Mouse (Mus musculus) forebrain, postnatal 0 days (tissue): ENCODE measurements around the gene Serinc2. TPM values are rescaled to one million over a fixed set of nuclear protein-coding genes. Genes with fewer than 3 reads are reported as not detected.

Experiments used
- ATAC-seq: fragments of 200-750 bp; cut with Nextera tagmentation; 2 replicates; pipeline ENCODE4 v1.8.0; 2017; ENCODE audit warnings: mild to moderate bottlenecking, moderate library complexity
- DNase-seq: peaks from one replicate; pipeline ENCODE4 v3.0.0-alpha.2; 2015
- H3K27ac ChIP-seq: fragments of 300-500 bp; sonication (generic); 2 replicates; pipeline ENCODE4 v1.5.1; 2014; ENCODE audit warnings: low read depth, mild to moderate bottlenecking, antibody characterized with exemption, low read length, moderate library complexity, mixed read lengths
- H3K27me3 ChIP-seq: fragments of 300-500 bp; sonication (generic); 2 replicates; pipeline ENCODE4 v1.6.1; 2014; ENCODE audit warnings: mild to moderate bottlenecking, low read length, mixed read lengths; ENCODE audit not compliant: insufficient read depth
- H3K36me3 ChIP-seq: fragments of 300-500 bp; sonication (generic); 2 replicates; pipeline ENCODE4 v1.6.1; 2014; ENCODE audit warnings: mild to moderate bottlenecking, moderate library complexity; ENCODE audit not compliant: insufficient read depth
- H3K4me1 ChIP-seq: fragments of 300-500 bp; sonication (generic); 2 replicates; pipeline ENCODE4 v1.6.1; 2014; ENCODE audit warnings: antibody characterized with exemption; ENCODE audit not compliant: insufficient read depth
- H3K4me2 ChIP-seq: fragments of 300-500 bp; sonication (generic); 2 replicates; pipeline ENCODE4 v1.6.1; 2014; ENCODE audit warnings: low read depth, mild to moderate bottlenecking, moderate library complexity
- H3K4me3 ChIP-seq: fragments of 300-500 bp; sonication (generic); 2 replicates; pipeline ENCODE4 v1.5.1; 2014; ENCODE audit warnings: low read depth, low read length, mixed read lengths
- H3K9ac ChIP-seq: fragments of 300-500 bp; sonication (generic); 2 replicates; pipeline ENCODE4 v1.6.1; 2014; ENCODE audit warnings: mild to moderate bottlenecking
- H3K9me3 ChIP-seq: fragments of 300-500 bp; sonication (generic); 2 replicates; pipeline ENCODE4 v1.6.1; 2016; ENCODE audit warnings: low read length
- CTCF ChIP-seq: sonication (generic); IDR thresholded peaks from 2 replicates; pipeline ENCODE4 v1.5.1; 2016; ENCODE audit warnings: antibody characterized with exemption, control low read depth, low read depth
- WGBS: fragments of 180-500 bp; shearing (Covaris S2); extraction: QIAGEN DNeasy Blood & Tissue Kit; methylation state at CpG from one replicate; pipeline ENCODE4 v1.1.7; 2014; 5-methylcytosine and 5-hydroxymethylcytosine counted together
- polyA plus RNA-seq: library from polyadenylated mRNA; unstranded; fragments of >200 nt; fragmentation: Nextera tagmentation; extraction: Ambion mirVana; gene quantifications from 2 replicates; pipeline ENCODE4 v1.2.1, GENCODE M21; 2015
- total RNA-seq: library from RNA; depleted of rRNA; stranded (reverse); fragments of >200 nt; gene quantifications from 2 replicates; pipeline ENCODE4 v1.2.3, GENCODE M21; 2014

Serinc2 gene
- total and polyA plus RNA-seq, 2 experiments from 2014 or later = 14.0 to 22.5 TPM

DNA sequence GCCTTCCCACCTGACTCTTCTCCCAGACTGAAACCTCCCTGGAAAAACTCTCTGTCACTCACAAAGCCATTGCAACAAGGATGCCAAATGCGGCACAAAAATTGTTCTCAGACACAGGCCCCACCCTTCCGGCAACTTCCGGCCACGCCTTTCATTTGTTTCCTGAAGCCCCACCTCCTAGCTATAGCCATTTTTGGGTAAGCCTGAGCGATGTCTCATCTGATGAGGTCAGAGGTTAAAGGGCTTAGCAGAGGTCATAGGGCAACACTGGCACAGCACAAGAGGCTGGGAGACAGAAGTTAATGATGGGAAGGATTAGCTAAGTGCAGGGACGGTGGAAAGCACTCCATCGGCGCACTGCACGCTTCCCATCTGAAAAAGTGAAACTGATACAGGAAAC lies 12.4 kb downstream of the Serinc2 start:
- Histone ChIP-seq H3K27me3 (no peaks in the 10 kb centered on the region), H3K4me3 (no peak overlapping the region), H3K36me3 (peaks cover 13% of the 10 kb centered on the region), H3K4me2 (no peak overlapping the region), H3K4me1 (0 out of 2 replicates have a peak, but pooled peaks cover under 1% of the 10 kb centered on the region), H3K27ac (no peak overlapping the region), H3K9me3 (no peaks in the 10 kb centered on the region), H3K9ac (no peak overlapping the region)
- 48% methylated on average over 9 of the region's 9 CpGs for WGBS
- no peak for DNase-seq
- TF ChIP-seq CTCF = no peak
- no peak for ATAC-seq

DNA sequence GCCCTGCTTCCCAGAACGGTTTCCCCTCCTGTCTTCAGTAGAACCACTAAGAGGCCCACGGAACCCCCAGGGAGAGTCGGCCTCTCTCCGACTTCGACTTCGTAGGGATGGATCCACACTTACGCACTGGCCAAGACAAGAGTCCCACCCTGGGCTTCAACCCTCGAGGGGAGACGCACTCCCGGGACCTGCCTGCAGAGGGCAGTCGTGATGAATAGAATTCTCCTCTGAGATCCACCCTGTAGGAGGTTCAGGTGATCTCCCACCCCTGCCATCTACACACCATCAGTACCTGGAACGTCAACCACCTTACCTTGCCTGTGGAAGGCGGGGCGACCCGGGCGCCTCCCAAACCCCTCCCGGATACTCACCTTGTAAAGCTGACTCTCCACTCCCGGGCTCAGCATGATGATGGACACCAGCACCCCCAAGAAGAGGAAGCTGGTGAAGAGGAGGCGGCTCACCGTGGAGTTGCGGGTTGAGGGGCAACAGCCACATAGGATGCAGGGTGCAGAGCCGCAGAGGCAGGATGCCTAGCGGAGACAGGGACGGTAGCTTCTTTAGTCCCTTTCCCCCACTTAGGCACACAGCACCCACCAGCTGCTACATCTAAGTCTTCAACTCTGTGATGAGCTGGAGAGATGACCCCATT lies 14.2 kb downstream of the Serinc2 start:
- no peak overlapping the region for H3K4me3 ChIP-seq
- no peak overlapping the region for H3K27ac ChIP-seq
- no peaks in the 10 kb centered on the region for H3K4me1 ChIP-seq
- H3K9ac ChIP-seq = no peak overlapping the region; the same call in 1 of the 2 replicates
- H3K4me2 ChIP-seq = peak overlapping the region; percentile 15; the same call in 1 of the 2 replicates
- ATAC-seq = peak; percentile 74
- H3K9me3 ChIP-seq = no peaks in the 10 kb centered on the region
- TF ChIP-seq CTCF = peak; percentile 73
- no peaks in the 10 kb centered on the region for H3K27me3 ChIP-seq
- 28% methylated on average over 24 of the region's 24 CpGs for WGBS
- DNase-seq = peak; percentile 72
- peaks cover 25% of the 10 kb centered on the region for H3K36me3 ChIP-seq

DNA sequence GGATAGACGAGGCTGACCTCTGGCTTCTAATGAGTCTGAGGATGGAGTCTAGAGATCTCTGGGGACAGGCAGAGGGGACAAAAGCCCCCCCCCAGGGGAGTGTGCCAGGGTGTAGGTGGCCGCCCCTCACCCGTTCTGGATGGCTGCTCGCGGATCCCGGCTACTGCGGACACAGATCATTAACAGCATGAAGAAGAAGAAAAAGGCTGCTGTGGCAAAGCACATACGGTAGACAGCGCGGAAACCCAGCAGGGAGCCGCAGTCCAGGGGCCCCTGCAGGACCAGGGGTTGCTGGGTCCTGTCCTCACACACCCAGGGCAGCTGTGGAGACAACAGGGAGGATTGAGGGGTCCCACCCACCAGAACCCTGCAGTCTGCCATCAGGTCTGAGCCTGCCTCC lies 14.9 kb downstream of the Serinc2 start:
- ATAC-seq = no peak
- TF ChIP-seq CTCF = no peak
- H3K27ac ChIP-seq = no peak overlapping the region

DNA sequence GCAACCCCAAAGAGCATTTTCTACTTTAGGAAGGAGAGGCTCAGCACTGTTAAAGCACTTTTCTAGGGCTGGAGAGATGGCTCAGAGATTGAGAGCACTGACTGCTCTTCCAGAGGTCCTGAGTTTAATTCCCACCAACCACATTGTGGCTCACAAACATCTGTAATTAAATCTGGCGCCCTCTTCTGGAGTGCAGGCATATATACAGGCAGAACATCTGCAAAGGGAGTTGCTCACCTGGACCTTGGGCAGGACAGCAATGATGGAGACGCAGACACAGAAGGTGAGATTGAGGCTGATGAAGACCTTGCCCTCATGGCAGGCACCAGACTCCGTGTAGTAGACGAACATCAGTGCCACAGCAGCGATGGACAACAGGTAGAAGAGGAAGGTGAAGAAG lies 18.6 kb downstream of the Serinc2 start:
- Histone ChIP-seq H3K27ac (no peak overlapping the region), H3K27me3 (no peaks in the 10 kb centered on the region), H3K4me2 (no peak overlapping the region), H3K36me3 (peaks cover 60% of the 10 kb centered on the region), H3K4me1 (no peaks in the 10 kb centered on the region), H3K4me3 (no peak overlapping the region), H3K9ac (no peak overlapping the region), H3K9me3 (no peaks in the 10 kb centered on the region)
- ATAC-seq = no peak
- TF ChIP-seq CTCF = peak; percentile 52
- 33% methylated on average over 5 of the region's 5 CpGs for WGBS
- no peak for DNase-seq

More for the DNA sequence above, 14.9 kb downstream of the Serinc2 start:
- Histone ChIP-seq H3K4me2 (no peak overlapping the region), H3K36me3 (peaks cover 32% of the 10 kb centered on the region), H3K9me3 (no peaks in the 10 kb centered on the region), H3K4me3 (no peak overlapping the region), H3K9ac (no peak overlapping the region; the same call in 1 of the 2 replicates), H3K4me1 (no peaks in the 10 kb centered on the region), H3K27me3 (no peaks in the 10 kb centered on the region)
- WGBS = 37% methylated on average over 11 of the region's 11 CpGs
- no peak for DNase-seq

DNA sequence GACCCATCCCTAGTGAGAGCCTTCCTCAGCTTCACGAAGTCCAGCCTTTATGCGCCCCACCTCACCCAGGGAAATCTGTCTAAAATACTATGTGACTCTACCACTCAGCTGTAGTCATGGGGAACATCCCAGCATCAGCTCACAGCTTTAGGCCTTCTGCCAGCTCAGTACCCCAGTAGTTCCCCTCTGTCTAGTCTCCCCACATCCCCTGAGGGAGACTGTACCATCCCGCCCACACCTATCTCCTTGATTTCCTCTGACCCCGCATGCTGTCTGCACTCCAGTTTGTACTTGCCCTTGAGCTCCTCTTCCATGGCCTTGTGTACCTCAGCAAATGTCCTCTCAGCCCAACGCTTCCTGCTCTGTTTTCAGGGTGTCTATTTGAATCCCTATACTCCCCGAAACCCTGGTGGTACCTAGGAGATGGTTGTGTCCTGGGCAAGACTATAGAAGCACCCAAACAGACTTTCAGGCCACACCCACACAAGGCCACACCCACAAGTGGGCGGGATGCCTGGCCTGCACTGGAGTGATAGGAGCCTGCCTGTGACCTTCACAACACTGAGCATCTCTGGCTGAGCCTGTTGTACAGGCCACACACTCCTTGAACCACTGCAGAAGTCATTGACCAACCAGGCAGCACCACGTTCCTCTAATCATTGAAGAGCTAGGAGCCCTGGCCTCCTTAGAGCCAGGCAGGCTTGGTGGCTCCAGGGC lies 26.4 kb downstream of the Serinc2 start:
- H3K9ac ChIP-seq = no peak overlapping the region
- H3K4me2 ChIP-seq = no peak overlapping the region
- no peak for DNase-seq
- no peak overlapping the region for H3K27ac ChIP-seq
- H3K36me3 ChIP-seq = peaks cover 48% of the 10 kb centered on the region
- no peak for TF ChIP-seq CTCF
- H3K9me3 ChIP-seq = no peaks in the 10 kb centered on the region
- H3K4me1 ChIP-seq = no peaks in the 10 kb centered on the region
- WGBS = 66% methylated on average over 8 of the region's 8 CpGs
- no peak for ATAC-seq
- H3K27me3 ChIP-seq = no peaks in the 10 kb centered on the region
- no peak overlapping the region for H3K4me3 ChIP-seq

DNA sequence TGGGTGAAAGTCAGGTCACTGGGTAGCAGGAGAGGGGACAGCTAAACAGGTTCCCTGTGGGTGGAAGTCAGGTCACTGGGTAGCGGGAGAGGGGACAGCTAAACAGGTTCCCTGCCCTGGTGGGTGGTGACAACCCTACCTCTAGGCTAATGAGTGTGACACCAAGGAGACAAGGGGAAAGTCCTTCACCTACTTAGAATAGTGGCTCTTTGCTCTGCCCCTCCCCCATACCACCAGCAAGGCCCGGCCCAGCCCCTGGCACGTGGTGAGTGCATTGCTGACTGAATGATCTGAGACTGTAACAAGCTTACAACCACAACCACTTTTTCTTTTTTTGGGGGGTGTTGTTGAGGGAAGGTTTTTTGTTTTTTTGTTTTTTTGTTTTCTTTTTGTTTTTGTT lies 27.2 kb downstream of the Serinc2 start:
- H3K9ac ChIP-seq = no peak overlapping the region
- DNase-seq = no peak
- no peaks in the 10 kb centered on the region for H3K4me1 ChIP-seq
- no peak overlapping the region for H3K27ac ChIP-seq
- H3K36me3 ChIP-seq = peaks cover 44% of the 10 kb centered on the region
- TF ChIP-seq CTCF = no peak
- H3K4me2 ChIP-seq = no peak overlapping the region
- no peak for ATAC-seq
- H3K4me3 ChIP-seq = no peak overlapping the region
- no peaks in the 10 kb centered on the region for H3K27me3 ChIP-seq
- WGBS = 32% methylated on average over 3 of the region's 3 CpGs
- no peaks in the 10 kb centered on the region for H3K9me3 ChIP-seq

DNA sequence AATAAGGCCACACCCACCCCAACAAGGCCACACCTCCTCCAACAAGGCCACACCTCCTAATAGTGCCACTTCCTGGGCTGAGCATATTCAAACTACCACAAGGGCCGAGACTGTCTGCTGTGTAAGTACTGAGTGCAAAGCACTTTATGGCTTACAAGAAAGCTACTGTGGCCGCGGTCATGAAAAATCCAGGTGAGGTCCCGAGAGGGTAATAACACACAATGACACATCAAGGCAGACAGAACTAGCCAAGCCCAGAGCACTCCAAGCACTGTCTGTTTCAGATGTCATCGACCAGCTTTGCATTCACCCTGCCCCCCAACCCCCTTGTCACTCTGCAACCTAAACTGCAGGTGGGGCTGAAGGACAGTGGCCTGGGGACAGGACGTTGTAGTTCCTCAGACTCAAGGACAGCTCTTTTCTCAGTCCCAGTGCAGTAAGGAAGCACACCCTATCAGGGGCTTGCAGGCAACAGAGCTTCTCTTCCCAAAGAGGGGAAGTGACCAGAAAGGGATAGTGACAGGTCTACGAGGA lies 27.8 kb downstream of the Serinc2 start:
- no peaks in the 10 kb centered on the region for H3K27me3 ChIP-seq
- ATAC-seq = no peak
- WGBS = 60% methylated on average over 7 of the region's 7 CpGs
- DNase-seq = no peak
- H3K4me2 ChIP-seq = no peak overlapping the region
- no peak overlapping the region for H3K27ac ChIP-seq
- H3K9me3 ChIP-seq = no peaks in the 10 kb centered on the region
- peaks cover 39% of the 10 kb centered on the region for H3K36me3 ChIP-seq
- no peaks in the 10 kb centered on the region for H3K4me1 ChIP-seq
- H3K9ac ChIP-seq = no peak overlapping the region
- H3K4me3 ChIP-seq = no peak overlapping the region
- TF ChIP-seq CTCF = no peak
